Mouse (Mus musculus): ENCODE measurements around the gene Ggt5. TPM values are rescaled to one million over a fixed set of nuclear protein-coding genes. Genes with fewer than 3 reads are reported as not detected.

The Ggt5 gene
- total RNA-seq, 2 experiments from 2014 or later: 2.6 to 3.3 TPM

Other genes with a start within 250 kb of the Ggt5 start
- gene Upb1, start 188.2 kb upstream of the Ggt5 start, total RNA-seq (2021): under 1 TPM; 0.32 to 0.51 TPM
- 100 to 1,000 TPM in 1 of 2 experiments, 10 to 100 TPM in 1; 96.2 to 103 TPM for gene Snrpd3, start 71.8 kb upstream of the Ggt5 start, total RNA-seq (2021)
- gene Gucd1, start 71.4 kb upstream of the Ggt5 start, total RNA-seq (2021): 10 to 100 TPM; 21.6 to 22.0 TPM
- 10 to 100 TPM; 21.3 to 27.5 TPM for gene Lrrc75b, start 29.0 kb upstream of the Ggt5 start, total RNA-seq (2021)
- gene Ggt1, start 27.7 kb upstream of the Ggt5 start, total RNA-seq (2021): 1 to 10 TPM; 1.5 to 4.1 TPM
- gene Susd2, start 54.7 kb downstream of the Ggt5 start, total RNA-seq (2021): 1 to 10 TPM; 3.5 to 3.8 TPM
- 10 to 100 TPM; 83.7 to 84.3 TPM for gene Cabin1, start 175.0 kb downstream of the Ggt5 start, total RNA-seq (2021)
- 10 to 100 TPM; 34.4 to 39.3 TPM for gene Ddt, start 184.1 kb downstream of the Ggt5 start, total RNA-seq (2021)
- not detected for gene Gm20441, start 191.6 kb downstream of the Ggt5 start, total RNA-seq (2021)
- under 1 TPM; 0.61 to 0.71 TPM for gene Gstt3, start 192.1 kb downstream of the Ggt5 start, total RNA-seq (2021)
- 1 to 10 TPM; 3.8 TPM for gene Gstt1, start 209.2 kb downstream of the Ggt5 start, total RNA-seq (2021)
- not detected for gene Gstt4, start 233.2 kb downstream of the Ggt5 start, total RNA-seq (2021)
- 1 to 10 TPM; 3.5 to 4.6 TPM for gene Gstt2, start 248.1 kb downstream of the Ggt5 start, total RNA-seq (2021)

All from left cerebral cortex, postnatal 10 days (tissue).